Mouse (Mus musculus): ENCODE results near the gene Lrmda. TPM values are rescaled to one million over a fixed set of nuclear protein-coding genes. Genes with fewer than 3 reads are reported as not detected.

Gene Lrmda
- total RNA-seq, 2 experiments from 2014 or later, result 0.57 to 0.62 TPM

GRCm38 (mm10) chr14:22218183-22218582 is 198.7 kb downstream of the Lrmda start:
- DNase-seq (ENCODE audit: low spot score in 2 of 2), result no peak

- no peak for DNase-seq (ENCODE audit: low spot score in 2 of 2)
Observed at GRCm38 (mm10) chr14:22222038-22222437, 202.5 kb downstream of the Lrmda start.

- DNase-seq (ENCODE audit: low spot score in 2 of 2), result no peak
Observed at GRCm38 (mm10) chr14:22222574-22222973, 203.1 kb downstream of the Lrmda start.

GRCm38 (mm10) chr14:22226205-22226604 is 206.7 kb downstream of the Lrmda start:
- no peak for DNase-seq (ENCODE audit: low spot score in 2 of 2)

GRCm38 (mm10) chr14:22228253-22228968 is 208.9 kb downstream of the Lrmda start:
- DNase-seq (ENCODE audit: low spot score in 2 of 2), result no peak

GRCm38 (mm10) chr14:22240315-22240714 is 220.8 kb downstream of the Lrmda start:
- DNase-seq (ENCODE audit: low spot score in 2 of 2), result no peak

GRCm38 (mm10) chr14:22255458-22255857 is 235.9 kb downstream of the Lrmda start:
- DNase-seq (ENCODE audit: low spot score in 2 of 2), result no peak

- no peak for DNase-seq (ENCODE audit: low spot score in 2 of 2)
Observed at GRCm38 (mm10) chr14:22256274-22256673, 236.8 kb downstream of the Lrmda start.

GRCm38 (mm10) chr14:22259376-22260032 is 240.0 kb downstream of the Lrmda start:
- DNase-seq (ENCODE audit: low spot score in 2 of 2), result peak; percentile 19 to 35

GRCm38 (mm10) chr14:22260033-22260419 is 240.5 kb downstream of the Lrmda start:
- DNase-seq (ENCODE audit: low spot score in 2 of 2), result no peak

- DNase-seq (ENCODE audit: low spot score in 2 of 2), result no peak
Observed at GRCm38 (mm10) chr14:22265229-22265905, 245.9 kb downstream of the Lrmda start.

GRCm38 (mm10) chr14:22269812-22270211 is 250.3 kb downstream of the Lrmda start:
- DNase-seq (ENCODE audit: low spot score in 2 of 2), result no peak

- DNase-seq (ENCODE audit: low spot score in 2 of 2), result no peak
Observed at GRCm38 (mm10) chr14:22278053-22278452, 258.5 kb downstream of the Lrmda start.

GRCm38 (mm10) chr14:22279591-22279990 is 260.1 kb downstream of the Lrmda start:
- no peak for DNase-seq (ENCODE audit: low spot score in 2 of 2)

- no peak for DNase-seq (ENCODE audit: low spot score in 2 of 2)
Observed at GRCm38 (mm10) chr14:22281630-22282029, 262.1 kb downstream of the Lrmda start.

- DNase-seq (ENCODE audit: low spot score in 2 of 2), result no peak
Observed at GRCm38 (mm10) chr14:22282847-22283246, 263.3 kb downstream of the Lrmda start.

- DNase-seq (ENCODE audit: low spot score in 2 of 2), result no peak
Observed at GRCm38 (mm10) chr14:22283722-22284121, 264.2 kb downstream of the Lrmda start.

- no peak for DNase-seq (ENCODE audit: low spot score in 2 of 2)
Observed at GRCm38 (mm10) chr14:22284823-22285517, 265.5 kb downstream of the Lrmda start.

- DNase-seq (ENCODE audit: low spot score in 2 of 2), result no peak
Observed at GRCm38 (mm10) chr14:22285826-22286225, 266.3 kb downstream of the Lrmda start.

GRCm38 (mm10) chr14:22288179-22288578 is 268.7 kb downstream of the Lrmda start:
- DNase-seq (ENCODE audit: low spot score in 2 of 2), result no peak

GRCm38 (mm10) chr14:22289380-22289922 is 269.9 kb downstream of the Lrmda start:
- no peak for DNase-seq (ENCODE audit: low spot score in 2 of 2)
